ENCODE assay signal across 11 mouse cellular contexts in genomic region chr11:101971410-101971809, GRCm38 (mm10). TPM values are rescaled to one million over a fixed set of nuclear protein-coding genes. Genes with fewer than 3 reads are reported as not detected.
DNase-seq lines count a peak whose midpoint lies in the region; ATAC-seq and TF ChIP-seq lines count a peak whose summit lies in the region.
"Had no signal": no experiment of that assay in that cellular context is flagged by ENCODE, and none has a peak within 500 bp of the region (broad histone marks: within the 10 kb centered on the region; RNA-seq: fewer than 3 reads in every experiment).

No protein-coding gene starts in this region.

- peak; percentile 98 for TF ChIP-seq CTCF in gastrocnemius, adult 2 months (IDR thresholded peaks at IDR 0.05)

- H3K27ac ChIP-seq in gastrocnemius, adult 2 months = peak overlapping the region; percentile 43
- H3K27ac ChIP-seq: heart, embryonic 13.5 days; stomach, embryonic 15.5 days had no signal

- no peak for ATAC-seq in erythroblast, adult 5-6 weeks (replicated peaks; ENCODE audit: low FRiP score, poor library complexity, severe bottlenecking)

- DNase-seq in gastrocnemius, adult 2 months = peak; percentile 74
- DNase-seq in gastrocnemius, postnatal 25 days = no peak
- DNase-seq in urinary bladder, postnatal 25 days (ENCODE audit: low spot score) = peak; percentile 47
- no peak for DNase-seq in urinary bladder, postnatal 10 days (ENCODE audit: low spot score)
- peak; percentile 44 to 65 for DNase-seq in lung, adult 18-20 months
- no peak for DNase-seq in embryo, embryonic 9.5 days (ENCODE audit: extremely low spot score)
- DNase-seq in neural tube, embryonic 10.5 days (ENCODE audit: extremely low spot score, low spot score) = no peak

- H3K4me3 ChIP-seq in gastrocnemius, adult 2 months = no peak overlapping the region
- H3K4me3 ChIP-seq: heart, embryonic 13.5 days; megakaryocyte, embryonic 14.5 days; stomach, embryonic 15.5 days had no signal

- intact Hi-C loops in gastrocnemius, adult 2 months (cut with DNase I) = loop anchor here (10.0 kb wide), 1 partner anchor 157 kb away; no protein-coding TSS in a partner anchor

RNA-seq across cellular contexts. Expression of gene Sost, which starts 4.6 kb away (rescaled TPM):
- total RNA-seq in gastrocnemius, adult 2 months (2021) = not detected
- total RNA-seq in gastrocnemius, postnatal 25 days (2021) = not detected
- total RNA-seq in erythroblast, adult 5-6 weeks (2015; ENCODE audit: low replicate concordance) = not detected in 2 replicates
- not detected in 2 replicates for total RNA-seq in erythroblast, adult 5-6 weeks (2017; ENCODE audit: low replicate concordance)

RNA-seq across cellular contexts. Expression of gene Cfap97d1, which starts 12.7 kb away (rescaled TPM):
- total RNA-seq in gastrocnemius, adult 2 months (2021) = not detected
- total RNA-seq in gastrocnemius, postnatal 25 days (2021) = not detected
- total RNA-seq in erythroblast, adult 5-6 weeks (2015; ENCODE audit: low replicate concordance) = not detected in 2 replicates
- not detected in 2 replicates for total RNA-seq in erythroblast, adult 5-6 weeks (2017; ENCODE audit: low replicate concordance)

RNA-seq across cellular contexts. Expression of gene Dusp3, which starts 15.4 kb away (rescaled TPM):
- total RNA-seq in gastrocnemius, adult 2 months (2021) = 100 to 1,000 TPM; 123 to 129 TPM
- total RNA-seq in gastrocnemius, postnatal 25 days (2021) = 100 to 1,000 TPM; 134 to 137 TPM
- 1.9 and 5.0 TPM in 2 replicates for total RNA-seq in erythroblast, adult 5-6 weeks (2015; ENCODE audit: low replicate concordance)
- 1.5 and 3.1 TPM in 2 replicates for total RNA-seq in erythroblast, adult 5-6 weeks (2017; ENCODE audit: low replicate concordance)

RNA-seq across cellular contexts. Expression of gene Mpp3, which starts 56.9 kb away (rescaled TPM):
- 10 to 100 TPM; 19.4 to 34.7 TPM for total RNA-seq in gastrocnemius, adult 2 months (2021)
- total RNA-seq in gastrocnemius, postnatal 25 days (2021) = 10 to 100 TPM; 17.6 to 29.5 TPM
- total RNA-seq in erythroblast, adult 5-6 weeks (2015; ENCODE audit: low replicate concordance) = 0.84 TPM in 1 of 2 replicates, not detected in the other
- total RNA-seq in erythroblast, adult 5-6 weeks (2017; ENCODE audit: low replicate concordance) = 0.14 TPM in 1 of 2 replicates, not detected in the other

Comparison
In these comparisons a context has a peak if more than half of its experiments do, and no peak if none do; other contexts are left out.
1. DNase-seq: peak in gastrocnemius, adult 2 months (single experiment), urinary bladder, postnatal 25 days (single experiment) and lung, adult 18-20 months (2 of 2); none in gastrocnemius, postnatal 25 days (single experiment), urinary bladder, postnatal 10 days (single experiment), embryo, embryonic 9.5 days (single experiment) and neural tube, embryonic 10.5 days (single experiment).
2. RNA of gene Dusp3, which starts 15.4 kb away (total RNA-seq): 134 to 137 TPM in gastrocnemius, postnatal 25 days and 123 to 129 TPM in gastrocnemius, adult 2 months; 1.5 to 5.0 TPM in erythroblast, adult 5-6 weeks; every median in the first group is over 10 times any median in the second.